Mouse (Mus musculus) hematopoietic stem cell, adult 5-6 weeks (primary cell): Measurements from ENCODE around the gene Tent4b. TPM values are rescaled to one million over a fixed set of nuclear protein-coding genes. Genes with fewer than 3 reads are reported as not detected.
A peak's percentile ranks its signal among the peaks of the same experiment; 100 is the strongest.

Source experiments
- ATAC-seq, 2 experiments: fragments of 125-278 bp in 1 of 2; replicated peaks in 1 of 2; 2 replicates each; pipeline ENCODE4 v1.8.0; 2016 to 2017; ENCODE audit warnings: inconsistent platforms in 2 of 2, mild to moderate bottlenecking in 2 of 2, moderate number of reproducible peaks in 2 of 2, low read depth in 1 of 2, moderate TSS enrichment in 1 of 2; ENCODE audit not compliant: low FRiP score in 2 of 2, poor library complexity in 2 of 2, severe bottlenecking in 2 of 2, insufficient read depth in 1 of 2, low TSS enrichment in 1 of 2
- total RNA-seq: library from RNA; stranded (forward); fragments of 172-1452, 232-1000 nt; gene quantifications from 2 replicates; pipeline ENCODE4 v1.2.3, GENCODE M21; 2017

The Tent4b gene
- total RNA-seq, 1 experiment from 2014 or later = 54.3 TPM

GRCm38 (mm10) chr8:88266170-88266800 is 67.3 kb downstream of the Tent4b start:
- peak; percentile 68 to 78; a peak in 2 of 4 replicates for ATAC-seq

DNA sequence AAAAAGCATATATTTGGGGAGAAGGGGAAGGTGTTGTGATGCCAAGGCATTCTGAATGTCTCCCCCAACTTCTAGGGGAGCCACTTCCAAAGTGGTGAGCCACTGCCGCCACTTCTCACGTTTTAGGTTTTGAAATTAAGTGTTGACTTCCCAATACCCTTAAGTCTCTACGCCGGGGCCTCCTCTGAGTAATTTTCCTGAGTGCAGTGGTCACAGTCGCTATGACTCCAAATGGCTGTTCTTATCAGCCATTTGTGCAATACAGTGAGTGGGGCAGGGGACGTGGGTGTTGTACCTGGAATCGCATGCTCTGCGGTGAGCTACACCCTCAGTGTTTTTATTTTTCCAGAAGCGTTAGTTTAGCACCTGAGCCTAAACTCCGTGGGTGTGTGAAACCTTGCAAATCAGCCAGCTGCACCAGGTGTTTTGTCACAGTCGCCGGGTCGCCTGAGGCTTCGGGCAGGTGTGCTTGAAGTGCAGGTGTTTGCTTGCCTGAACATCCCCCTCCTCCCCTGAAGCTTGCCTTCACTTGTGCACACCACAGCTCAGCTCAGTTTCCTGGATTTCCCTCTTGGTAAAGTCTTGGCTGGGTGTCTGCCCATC is 67.9 kb downstream of the Tent4b start:
- ATAC-seq = no peak

GRCm38 (mm10) chr8:88269107-88269875 is 70.3 kb downstream of the Tent4b start:
- peak; percentile 51 to 59 for ATAC-seq

GRCm38 (mm10) chr8:88270086-88270485 is 71.1 kb downstream of the Tent4b start:
- no peak for ATAC-seq

DNA sequence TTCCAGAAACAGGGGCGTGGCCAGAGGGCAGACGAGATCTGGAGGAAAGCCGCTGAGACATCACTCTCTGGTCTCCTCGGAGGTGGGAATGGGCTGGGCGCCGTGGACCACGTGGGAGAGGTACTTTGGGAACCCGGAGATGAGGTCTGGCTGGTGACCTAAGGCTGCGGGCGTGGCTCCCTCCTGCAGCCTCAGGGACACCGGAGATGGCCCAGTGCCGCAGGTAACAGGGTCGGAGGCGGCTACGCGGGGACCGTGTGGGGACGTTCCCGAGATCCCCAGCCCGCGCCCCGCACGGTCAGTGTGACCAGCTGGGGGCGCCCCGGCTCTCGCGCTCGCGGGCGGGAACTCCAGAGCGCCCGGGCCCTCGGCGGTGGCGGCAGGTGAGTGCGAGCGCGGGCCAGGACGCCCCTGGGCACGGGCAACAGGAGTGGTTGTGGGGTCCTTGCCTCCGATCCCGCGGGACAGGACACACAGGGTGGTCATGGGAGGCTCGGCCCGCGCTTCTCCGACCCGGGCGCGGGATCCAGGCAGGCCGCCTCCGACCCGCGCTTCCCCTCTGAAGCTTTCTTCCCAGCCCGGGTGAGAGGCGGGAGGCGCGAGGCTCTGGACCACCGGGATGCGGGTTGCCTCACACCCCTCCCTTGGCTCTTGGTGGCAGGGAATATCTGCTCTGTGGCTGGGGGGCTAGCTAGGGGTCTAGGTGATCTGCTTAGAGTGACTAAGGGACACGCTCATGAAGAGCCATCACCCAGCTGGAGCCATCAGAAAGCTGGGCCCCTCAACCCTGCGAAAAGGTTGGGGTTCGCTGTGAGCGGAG is 73.4 kb downstream of the Tent4b start, which contains the start of gene Adcy7:
Gene Adcy7, plus strand, starts transcription at position 173 of the 820 bp plus-strand sequence.
- ATAC-seq = peak in 1 of 2 experiments; percentile 21; a peak in 2 of 4 replicates

DNA sequence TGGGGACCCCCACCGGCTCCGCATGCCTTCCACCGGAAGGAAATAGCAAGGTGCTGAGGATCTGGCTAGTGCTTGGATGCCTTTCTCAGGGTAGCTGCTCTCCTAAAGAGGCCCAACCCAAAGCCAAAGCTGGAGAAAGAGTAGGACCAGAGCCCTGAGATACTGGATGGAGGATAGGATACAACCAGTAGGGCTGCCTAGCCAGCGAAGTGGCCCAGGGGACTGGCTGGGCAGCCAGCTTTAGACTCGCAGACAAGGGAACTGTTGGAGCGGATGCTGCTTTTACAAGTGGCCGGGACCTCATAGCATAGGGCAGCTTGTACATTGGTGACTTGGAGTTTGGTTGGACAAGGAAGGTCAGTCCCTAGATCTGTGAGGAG is 74.0 kb downstream of the Tent4b start:
- no peak for ATAC-seq

DNA sequence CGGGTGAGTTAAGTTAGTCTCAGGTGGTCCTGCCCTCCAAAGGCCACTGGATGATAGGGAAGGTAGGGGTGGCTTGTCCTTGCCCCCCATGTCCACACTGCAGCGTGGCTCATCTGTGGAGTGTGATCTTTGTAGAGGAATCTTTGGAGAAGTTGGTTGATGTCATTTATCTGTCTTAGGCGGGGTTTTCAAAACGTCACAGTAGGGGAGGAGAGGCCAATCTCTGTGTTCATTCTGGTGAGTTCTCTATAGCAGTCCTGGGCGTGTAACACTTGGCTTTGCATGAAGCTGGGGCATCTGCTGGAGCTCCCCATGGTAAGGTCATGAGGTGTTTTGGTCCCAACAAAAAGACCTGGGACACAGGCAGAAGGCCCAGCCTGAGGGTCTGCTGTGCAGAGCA is 75.1 kb downstream of the Tent4b start:
- no peak for ATAC-seq

DNA sequence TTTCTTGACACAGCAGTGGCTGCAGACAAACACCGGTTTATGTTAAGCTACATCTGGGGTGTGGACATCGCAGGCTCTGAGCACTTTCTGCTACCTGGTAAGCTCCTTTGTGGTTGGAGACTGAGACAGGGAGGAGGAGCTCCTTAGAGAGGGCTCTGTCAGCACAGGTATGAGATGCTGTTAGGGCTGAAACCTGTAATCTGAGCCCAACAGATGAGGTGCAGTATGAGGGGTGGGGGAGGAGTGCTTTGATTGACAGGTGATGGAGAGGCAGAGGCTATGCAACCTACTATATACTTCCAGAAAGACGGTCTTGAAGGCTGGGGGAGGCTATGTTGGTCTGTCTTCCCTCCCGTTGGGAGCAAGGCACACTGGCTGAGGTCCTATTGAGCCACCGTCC is 80.2 kb downstream of the Tent4b start:
- ATAC-seq = no peak

- peak; percentile 69 to 73 for ATAC-seq
These were observed 80.7 kb downstream of the Tent4b start for GRCm38 (mm10) chr8:88279670-88280069.

GRCm38 (mm10) chr8:88280904-88281303 is 81.9 kb downstream of the Tent4b start:
- no peak for ATAC-seq

DNA sequence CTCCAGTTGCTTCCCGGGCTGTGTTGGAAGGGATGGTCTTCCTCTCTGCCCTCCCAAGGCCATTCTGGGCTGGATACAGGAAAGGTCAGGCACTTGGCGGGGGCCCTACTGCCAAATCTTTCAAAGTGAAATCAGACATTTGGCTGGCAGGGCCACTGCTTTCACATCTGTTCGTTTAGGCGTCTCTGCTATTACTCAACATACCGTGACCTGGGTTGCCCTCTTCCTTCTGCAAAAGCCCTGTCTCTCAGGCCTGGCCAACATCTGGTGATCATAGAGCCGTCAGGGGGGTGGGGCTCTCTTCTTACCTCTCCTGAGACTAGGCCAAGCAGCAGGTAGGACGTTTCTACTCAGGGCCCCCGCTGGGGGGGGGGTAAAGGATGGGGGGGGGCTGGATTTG is 83.7 kb downstream of the Tent4b start:
- ATAC-seq = peak; percentile 65 to 71

GRCm38 (mm10) chr8:88283243-88284115 is 84.5 kb downstream of the Tent4b start:
- no peak for ATAC-seq

- no peak for ATAC-seq
These were observed 85.7 kb downstream of the Tent4b start for GRCm38 (mm10) chr8:88284738-88285137.

- no peak for ATAC-seq
These were observed 86.7 kb downstream of the Tent4b start for GRCm38 (mm10) chr8:88285469-88286356.

- ATAC-seq = no peak
These were observed 87.5 kb downstream of the Tent4b start for GRCm38 (mm10) chr8:88286421-88286960.
